Mouse (Mus musculus) limb, embryonic 13.5 days (tissue): ENCODE measurements around the gene Ccnf. TPM values are rescaled to one million over a fixed set of nuclear protein-coding genes. Genes with fewer than 3 reads are reported as not detected.

Experiments used
- ATAC-seq: fragments of 200-750 bp; cut with Nextera tagmentation; 2 replicates; pipeline ENCODE4 v1.8.0; 2017; ENCODE audit warnings: low read depth, moderate number of reproducible peaks, moderate TSS enrichment; ENCODE audit not compliant: low FRiP score
- H3K27ac ChIP-seq: fragments of 300-500 bp; sonication (generic); 2 replicates; pipeline ENCODE4 v1.5.1; 2015; ENCODE audit warnings: inconsistent platforms, mild to moderate bottlenecking, moderate library complexity
- H3K27me3 ChIP-seq: fragments of 300-500 bp; sonication (generic); 2 replicates; pipeline ENCODE4 v1.6.1; 2015; ENCODE audit warnings: mild to moderate bottlenecking, inconsistent platforms
- H3K36me3 ChIP-seq: fragments of 300-500 bp; sonication (generic); 2 replicates; pipeline ENCODE4 v1.6.1; 2015; ENCODE audit warnings: inconsistent platforms, mild to moderate bottlenecking, moderate library complexity
- H3K4me1 ChIP-seq: fragments of 300-500 bp; sonication (generic); 2 replicates; pipeline ENCODE4 v1.6.1; 2015; ENCODE audit warnings: inconsistent platforms
- H3K4me2 ChIP-seq: fragments of 300-500 bp; sonication (generic); replicated peaks from 2 replicates; pipeline ENCODE4 v1.6.1; 2015; ENCODE audit warnings: inconsistent platforms, mild to moderate bottlenecking, moderate library complexity
- H3K4me3 ChIP-seq: fragments of 300-500 bp; sonication (generic); 2 replicates; pipeline ENCODE4 v1.5.1; 2015; ENCODE audit warnings: moderate library complexity, mild to moderate bottlenecking, inconsistent platforms
- H3K9ac ChIP-seq: fragments of 300-500 bp; sonication (generic); 2 replicates; pipeline ENCODE4 v1.6.1; 2015; ENCODE audit warnings: mild to moderate bottlenecking, inconsistent platforms
- H3K9me3 ChIP-seq: fragments of 300-500 bp; sonication (generic); 2 replicates; pipeline ENCODE4 v1.6.1; 2016; ENCODE audit warnings: inconsistent platforms
- WGBS: fragments of 180-500 bp; shearing (Covaris S2); methylation state at CpG from one replicate; pipeline ENCODE4 v1.1.7; 2015; 5-methylcytosine and 5-hydroxymethylcytosine counted together
- polyA plus RNA-seq: library from polyadenylated mRNA; unstranded; fragments of >200 nt; fragmentation: Nextera tagmentation; extraction: Ambion mirVana; gene quantifications from 2 replicates; pipeline ENCODE4 v1.2.1, GENCODE M21; 2015

The Ccnf gene
- polyA plus RNA-seq, 1 experiment from 2014 or later: 67.0 TPM

GRCm38 (mm10) chr17:24207768-24208640 is 43.3 kb downstream of the Ccnf start:
- H3K9me3 ChIP-seq: no peaks in the 10 kb centered on the region
- no peaks in the 10 kb centered on the region for H3K36me3 ChIP-seq
- peaks cover 81% of the 10 kb centered on the region for H3K4me1 ChIP-seq
- peak overlapping the region; percentile 69 for H3K4me3 ChIP-seq
- peak overlapping the region; percentile 97 for H3K27ac ChIP-seq
- H3K4me2 ChIP-seq: peak overlapping the region; percentile 98
- 54% methylated on average over 34 of the region's 34 CpGs for WGBS
- H3K27me3 ChIP-seq: no peaks in the 10 kb centered on the region
- ATAC-seq: no peak
- H3K9ac ChIP-seq: peak overlapping the region; percentile 88

GRCm38 (mm10) chr17:24206451-24207351 is 44.6 kb downstream of the Ccnf start:
- ATAC-seq: no peak
- 5% methylated on average over 62 of the region's 62 CpGs for WGBS

GRCm38 (mm10) chr17:24205908-24206361 is 45.3 kb downstream of the Ccnf start:
- Histone ChIP-seq H3K9ac (peak overlapping the region; percentile 88), H3K27ac (0 out of 2 replicates have a peak overlapping the region, but pooled peaks have one; percentile 52), H3K36me3 (no peaks in the 10 kb centered on the region), H3K27me3 (no peaks in the 10 kb centered on the region), H3K4me3 (peak overlapping the region; percentile 69), H3K4me1 (peaks cover 72% of the 10 kb centered on the region), H3K9me3 (no peaks in the 10 kb centered on the region), H3K4me2 (peak overlapping the region; percentile 98)
- 7% methylated on average over 15 of the region's 15 CpGs for WGBS
- no peak for ATAC-seq

More at GRCm38 (mm10) chr17:24206451-24207351, 44.6 kb downstream of the Ccnf start:
- Histone ChIP-seq H3K4me2 (peak overlapping the region; percentile 98), H3K9me3 (no peaks in the 10 kb centered on the region), H3K4me3 (peak overlapping the region; percentile 69), H3K4me1 (peaks cover 79% of the 10 kb centered on the region), H3K27me3 (no peaks in the 10 kb centered on the region), H3K27ac (peak overlapping the region; percentile 52; the same call in 1 of the 2 replicates), H3K36me3 (no peaks in the 10 kb centered on the region), H3K9ac (peak overlapping the region; percentile 88)

- Histone ChIP-seq H3K27me3 (no peaks in the 10 kb centered on the region), H3K9ac (peak within 1 kb of the TSS; percentile 88), H3K36me3 (no peaks in the 10 kb centered on the region), H3K4me1 (peaks cover 66% of the 10 kb centered on the region), H3K9me3 (no peaks in the 10 kb centered on the region), H3K4me3 (peak within 1 kb of the TSS; percentile 69), H3K4me2 (peak within 1 kb of the TSS; percentile 98), H3K27ac (peak within 1 kb of the TSS; percentile 52; the same call in 1 of the 2 replicates)
- WGBS: under 1% methylated on average over 62 of the region's 65 CpGs
- peak; percentile 55 for ATAC-seq
These were observed 45.9 kb downstream of the Ccnf start, which contains the start of gene Tbc1d24 for GRCm38 (mm10) chr17:24205284-24205888. TSS of gene Tbc1d24 (minus strand) at chr17:24205562.

- H3K4me3 ChIP-seq: peak overlapping the region; percentile 69
- H3K27ac ChIP-seq: no peak overlapping the region; the same call in 1 of the 2 replicates
- ATAC-seq: no peak
- H3K9ac ChIP-seq: peak overlapping the region; percentile 88
- peak overlapping the region; percentile 98 for H3K4me2 ChIP-seq
- no peaks in the 10 kb centered on the region for H3K36me3 ChIP-seq
- H3K27me3 ChIP-seq: no peaks in the 10 kb centered on the region
- H3K9me3 ChIP-seq: no peaks in the 10 kb centered on the region
- H3K4me1 ChIP-seq: peaks cover 61% of the 10 kb centered on the region
- WGBS: 8% methylated on average over 7 of the region's 7 CpGs
These were observed 46.4 kb downstream of the Ccnf start for GRCm38 (mm10) chr17:24204846-24205245.

- 73% methylated on average over 3 of the region's 3 CpGs for WGBS
- Histone ChIP-seq H3K4me2 (peak overlapping the region; percentile 98), H3K27me3 (no peaks in the 10 kb centered on the region), H3K4me1 (peaks cover 56% of the 10 kb centered on the region), H3K27ac (no peak overlapping the region), H3K9ac (peak overlapping the region; percentile 40; the same call in 1 of the 2 replicates), H3K4me3 (peak overlapping the region; percentile 69), H3K9me3 (no peaks in the 10 kb centered on the region), H3K36me3 (no peaks in the 10 kb centered on the region)
- ATAC-seq: no peak
These were observed 47.4 kb downstream of the Ccnf start for GRCm38 (mm10) chr17:24203611-24204534.

GRCm38 (mm10) chr17:24203068-24203467 is 48.2 kb downstream of the Ccnf start:
- ATAC-seq: no peak
- Histone ChIP-seq H3K4me2 (no peak overlapping the region; the same call in 1 of the 2 replicates), H3K9ac (peak overlapping the region; percentile 53), H3K4me1 (peaks cover 49% of the 10 kb centered on the region), H3K36me3 (no peaks in the 10 kb centered on the region), H3K27ac (peak overlapping the region; percentile 2; the same call in 1 of the 2 replicates), H3K27me3 (no peaks in the 10 kb centered on the region), H3K9me3 (no peaks in the 10 kb centered on the region), H3K4me3 (no peak overlapping the region)
- WGBS: 62% methylated on average over 4 of the region's 4 CpGs

DNA sequence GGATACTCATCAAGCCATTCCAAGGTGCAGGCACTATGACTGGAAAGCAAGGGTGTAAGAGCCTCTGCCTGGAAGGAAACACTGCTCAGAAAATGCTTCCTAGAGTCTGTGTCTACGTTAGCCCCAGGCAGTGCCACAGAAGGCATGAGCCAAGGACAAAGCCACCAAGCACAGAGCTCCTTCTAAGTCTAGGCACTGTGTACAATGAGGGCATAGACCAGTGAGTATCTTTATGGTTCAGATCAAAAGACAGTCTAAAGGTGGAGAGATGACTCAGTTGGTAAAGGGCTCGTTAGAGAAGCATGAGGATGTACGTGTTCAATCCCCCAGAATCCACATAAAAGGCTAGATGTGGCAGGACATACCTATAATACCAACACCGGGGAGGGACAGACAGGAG is 50.2 kb downstream of the Ccnf start:
- Histone ChIP-seq H3K27ac (no peak overlapping the region), H3K4me1 (peaks cover 29% of the 10 kb centered on the region), H3K36me3 (no peaks in the 10 kb centered on the region), H3K9me3 (no peaks in the 10 kb centered on the region), H3K9ac (no peak overlapping the region), H3K4me2 (no peak overlapping the region), H3K27me3 (no peaks in the 10 kb centered on the region), H3K4me3 (no peak overlapping the region)
- ATAC-seq: no peak
- 78% methylated on average over 4 of the region's 4 CpGs for WGBS

GRCm38 (mm10) chr17:24199741-24200140 is 51.5 kb downstream of the Ccnf start:
- H3K27me3 ChIP-seq: no peaks in the 10 kb centered on the region
- no peak overlapping the region for H3K9ac ChIP-seq
- H3K4me3 ChIP-seq: no peak overlapping the region
- H3K4me1 ChIP-seq: peaks cover 22% of the 10 kb centered on the region
- H3K9me3 ChIP-seq: no peaks in the 10 kb centered on the region
- no peak overlapping the region for H3K27ac ChIP-seq
- H3K4me2 ChIP-seq: no peak overlapping the region
- 64% methylated on average over 4 of the region's 4 CpGs for WGBS
- no peak for ATAC-seq
- no peaks in the 10 kb centered on the region for H3K36me3 ChIP-seq

GRCm38 (mm10) chr17:24199252-24199651 is 52.0 kb downstream of the Ccnf start:
- Histone ChIP-seq H3K4me3 (no peak overlapping the region), H3K9ac (no peak overlapping the region), H3K4me2 (no peak overlapping the region), H3K27me3 (no peaks in the 10 kb centered on the region), H3K9me3 (no peaks in the 10 kb centered on the region), H3K4me1 (peaks cover 22% of the 10 kb centered on the region), H3K27ac (no peak overlapping the region), H3K36me3 (no peaks in the 10 kb centered on the region)
- no peak for ATAC-seq
- WGBS: 78% methylated on average over 4 of the region's 4 CpGs
